Mouse (Mus musculus) thymus, postnatal 36 days (tissue): Measurements from ENCODE around the gene Gfra4.
A peak's percentile ranks its signal among the peaks of the same experiment; 100 is the strongest.

ENCODE experiments used
- DNase-seq, 2 experiments: peaks; one replicate each; pipeline ENCODE4 v3.0.0; 2022; ENCODE audit warnings: mixed read lengths in 2 of 2

The Gfra4 gene

DNA sequence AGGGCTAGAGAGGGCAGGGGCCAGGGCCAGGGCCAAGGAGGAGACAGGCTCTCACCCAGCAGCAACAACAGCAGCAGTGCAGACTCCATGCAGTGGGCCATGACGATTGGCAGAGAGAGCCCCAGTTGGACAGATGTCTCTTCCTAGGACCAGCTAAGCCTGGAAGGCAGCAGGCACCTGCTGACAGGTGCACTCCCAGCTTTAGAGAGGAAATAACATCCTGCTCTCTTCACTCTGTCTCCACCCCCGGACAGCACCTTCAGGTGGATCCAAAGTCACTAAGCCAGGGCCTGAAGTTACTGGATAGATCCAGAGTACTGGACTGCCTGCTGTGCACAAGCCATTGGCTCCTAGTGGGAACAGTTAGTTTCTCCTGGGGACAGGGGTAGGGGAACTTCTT lies at the start of gene Gfra4:
Gene Gfra4, minus strand, starts transcription at position 101 of the 400 bp plus-strand sequence.
- DNase-seq = no peak

DNA sequence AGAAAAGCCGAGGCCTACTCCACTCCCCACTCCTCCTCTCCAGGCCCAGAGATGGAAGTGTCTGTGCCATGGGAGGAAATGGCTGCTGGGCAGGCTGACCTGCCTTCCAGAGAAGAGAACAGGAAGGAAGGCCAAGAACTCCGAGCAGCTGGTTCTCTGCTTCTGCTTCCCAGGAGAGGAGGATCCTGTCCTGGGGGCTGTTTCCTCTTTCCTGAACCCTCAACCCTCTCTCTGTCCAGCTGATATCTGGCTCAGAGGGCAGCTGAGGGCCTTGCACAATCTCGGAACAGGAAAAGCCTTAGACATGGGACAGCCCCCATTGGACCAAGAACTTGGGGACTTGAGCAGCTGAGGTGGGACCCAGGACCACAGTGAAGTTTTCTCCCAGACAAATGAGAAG lies 48.0 kb upstream of the Gfra4 start:
- DNase-seq = no peak

DNA sequence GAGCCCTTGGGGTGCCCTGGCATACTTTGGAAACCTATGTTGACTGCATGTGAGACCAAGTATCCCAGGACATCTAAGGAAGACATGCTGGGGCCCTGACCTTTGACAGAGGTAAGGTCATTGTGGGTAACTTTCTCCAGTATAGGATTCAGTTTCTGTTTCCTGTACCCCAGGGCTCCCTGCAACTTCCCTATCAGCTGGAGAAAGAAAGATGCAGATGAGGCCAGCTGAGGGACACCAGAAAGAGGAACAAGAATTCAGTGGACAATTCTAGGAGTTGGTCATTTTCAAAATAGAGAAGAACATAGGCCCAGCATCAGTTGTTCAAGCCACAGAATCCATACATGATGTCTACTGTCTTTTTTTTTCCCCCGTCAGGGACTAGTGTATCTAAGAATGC lies 46.7 kb upstream of the Gfra4 start:
- no peak for DNase-seq

DNA sequence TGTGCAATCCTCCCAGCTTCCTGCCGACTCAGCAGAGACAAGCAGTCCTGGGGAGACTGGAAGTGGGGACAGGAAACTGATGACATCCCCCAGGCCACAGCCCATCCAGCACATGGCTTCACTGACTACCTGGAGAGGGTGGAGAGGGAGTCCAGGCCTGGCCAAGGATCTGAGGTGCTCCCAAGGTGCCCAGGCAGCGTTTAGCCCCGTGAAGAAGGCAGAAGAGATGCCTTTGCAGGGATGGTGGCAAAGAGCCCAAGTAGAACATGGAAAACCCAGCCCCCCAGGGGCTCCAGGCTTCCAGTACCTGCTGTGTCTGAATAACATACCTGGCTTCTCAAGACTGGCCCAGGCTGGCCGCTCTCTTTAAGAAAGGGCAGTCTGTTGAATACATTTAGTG lies 45.7 kb upstream of the Gfra4 start:
- DNase-seq = no peak

DNA sequence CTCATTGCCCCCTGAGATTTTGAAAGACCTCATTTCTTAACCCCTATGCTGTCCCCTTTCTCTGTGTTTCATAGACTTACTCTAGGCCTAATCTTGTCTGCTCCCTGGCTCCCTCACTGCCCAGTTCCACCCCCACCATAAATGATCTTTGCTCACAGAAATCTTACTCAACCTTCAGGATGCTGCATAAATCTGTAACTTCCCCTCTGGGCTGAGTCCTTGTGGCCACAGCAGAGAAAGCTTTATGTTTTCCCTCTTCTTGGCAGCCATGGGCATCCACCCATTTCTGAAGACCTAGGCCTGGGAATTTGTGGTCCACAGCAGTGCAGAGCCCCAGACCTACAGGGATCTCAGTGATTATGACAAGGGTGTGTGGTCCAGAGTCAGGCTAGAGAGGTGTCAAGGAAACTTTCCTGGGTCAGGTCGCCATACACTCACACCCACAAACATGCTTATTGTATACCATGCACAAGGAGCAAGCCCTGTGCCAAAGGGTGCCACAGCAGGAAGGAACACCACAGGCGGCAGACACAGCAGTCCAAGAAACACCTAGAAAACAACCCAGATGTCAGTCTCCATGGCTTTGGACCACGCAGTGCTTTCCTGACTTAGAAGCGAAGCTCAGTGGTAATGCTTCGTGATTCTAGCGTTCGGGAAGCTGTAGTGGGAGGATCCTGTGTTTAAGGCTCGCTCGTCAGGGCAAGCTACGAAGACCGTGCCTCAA lies 43.9 kb upstream of the Gfra4 start, which contains the start of gene Siglec1:
Gene Siglec1, minus strand, starts transcription at position 99 of the 724 bp plus-strand sequence.
- no peak for DNase-seq

DNA sequence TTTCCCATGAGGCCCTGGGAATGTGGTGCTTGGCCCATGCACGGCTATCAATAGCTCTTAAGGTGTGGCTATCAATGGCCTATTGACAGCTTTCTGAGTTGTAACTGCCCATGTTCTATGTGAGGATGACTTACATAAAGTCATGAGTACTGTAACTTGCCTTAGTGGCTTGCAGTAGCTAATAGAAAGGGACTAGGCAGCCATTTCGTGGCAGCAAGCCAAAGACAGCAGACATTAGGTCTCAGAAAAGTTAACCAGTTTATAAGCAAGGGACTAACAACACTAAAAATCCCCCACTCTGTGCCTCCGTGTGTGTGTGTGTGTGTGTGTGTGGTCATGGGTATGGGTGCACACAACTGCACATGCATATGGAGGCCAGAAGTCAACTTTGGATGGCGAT lies 41.3 kb upstream of the Gfra4 start:
- DNase-seq = no peak

DNA sequence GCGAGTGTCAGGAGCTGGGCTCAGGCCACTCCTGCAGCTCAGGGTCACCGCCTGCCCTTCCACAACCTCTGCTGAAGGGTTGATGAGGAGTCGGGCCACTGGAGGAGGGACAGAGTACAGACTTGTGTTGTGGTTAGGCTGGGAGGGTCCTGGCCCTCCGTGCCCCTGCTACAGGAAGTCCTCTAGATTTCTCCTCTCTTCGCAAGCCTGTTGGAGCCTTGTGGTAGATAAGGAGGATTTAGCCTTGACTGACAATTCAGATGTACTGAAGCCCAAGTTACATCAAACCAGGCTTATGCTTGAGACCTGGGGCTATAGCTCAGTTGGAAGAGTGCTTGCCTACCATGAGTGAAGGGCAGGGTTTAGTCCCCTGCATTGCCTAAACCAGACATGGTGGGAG lies 37.6 kb upstream of the Gfra4 start:
- DNase-seq = no peak

DNA sequence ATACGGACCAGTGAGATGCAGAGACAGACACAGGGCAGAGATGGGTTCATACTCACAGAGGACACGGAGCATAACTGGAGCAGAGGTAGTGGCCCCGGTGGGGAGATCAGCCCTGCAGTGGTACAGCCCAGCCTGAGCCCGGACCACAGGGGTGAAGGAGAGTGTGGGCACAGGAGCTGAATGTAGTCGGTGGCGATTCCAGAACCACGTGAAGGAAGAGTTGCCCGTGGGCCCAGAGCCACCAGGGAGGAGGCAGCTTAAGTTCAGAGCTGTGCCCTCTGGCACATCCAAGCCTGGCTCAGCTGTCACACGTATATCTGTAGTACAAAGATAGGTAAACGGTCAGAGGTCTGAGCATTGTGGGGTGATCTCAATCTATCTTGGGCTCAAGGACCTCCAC lies 29.6 kb upstream of the Gfra4 start:
- no peak for DNase-seq

DNA sequence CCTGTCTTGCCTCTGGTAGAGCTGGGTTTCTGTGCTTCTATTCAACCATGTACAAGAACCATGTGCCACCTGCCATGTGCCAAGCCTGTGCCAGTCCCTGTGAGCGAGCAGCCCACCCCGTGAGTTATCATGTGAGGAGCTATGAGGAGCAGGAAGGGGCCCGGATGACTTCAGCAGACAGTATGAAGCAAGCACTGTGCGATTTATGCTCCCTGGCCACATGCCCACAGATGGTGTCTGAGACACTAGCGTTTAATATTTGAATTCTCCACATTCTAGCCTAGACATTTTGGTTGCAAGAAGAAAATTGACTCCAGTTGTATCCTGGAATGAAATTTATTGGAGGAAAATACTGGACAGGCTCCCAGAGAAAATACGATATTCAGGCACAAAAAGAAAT lies 24.6 kb upstream of the Gfra4 start:
- DNase-seq = no peak

DNA sequence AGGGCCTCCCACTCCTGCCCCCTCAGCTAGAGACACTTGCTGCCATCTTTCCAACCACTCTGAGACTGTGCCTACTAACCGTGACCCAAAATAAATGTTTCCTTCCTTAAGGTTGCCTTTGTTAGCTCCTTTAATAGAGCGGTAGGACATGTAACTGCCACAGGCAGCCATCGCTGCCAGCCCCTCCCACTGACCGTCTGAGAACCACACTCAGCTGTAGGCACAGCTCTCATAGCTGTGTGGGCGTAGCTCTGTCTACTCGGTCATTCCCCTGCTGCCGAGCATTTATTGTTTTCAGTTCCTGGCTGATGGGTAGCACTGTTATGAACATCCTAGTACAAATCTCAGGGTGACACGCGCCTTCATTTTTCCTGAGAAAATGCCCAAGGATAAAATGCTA lies 23.5 kb upstream of the Gfra4 start:
- DNase-seq = no peak

DNA sequence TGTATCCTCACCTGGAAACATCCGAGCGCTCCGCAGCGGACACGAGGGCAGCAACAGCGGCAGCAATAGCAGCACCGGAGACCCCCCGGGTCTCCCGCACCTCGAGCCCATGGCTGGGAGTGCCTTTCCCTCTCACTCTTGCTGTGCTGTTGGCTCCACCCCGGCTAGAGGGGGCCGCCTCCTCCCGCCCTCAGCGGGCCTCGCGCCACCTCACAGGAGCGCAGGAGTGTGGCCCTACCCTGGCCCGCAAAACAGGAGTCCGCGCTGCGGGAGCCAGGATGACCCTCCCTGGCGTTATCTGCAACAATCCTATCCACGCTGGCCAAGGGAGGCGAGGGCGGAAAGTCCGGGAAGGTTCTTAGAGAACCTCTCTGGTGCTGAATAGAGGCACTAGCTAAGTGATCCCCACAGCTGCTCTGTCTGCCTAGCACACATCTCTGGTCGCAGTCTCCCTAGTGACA lies 20.5 kb upstream of the Gfra4 start, which contains the start of gene Adam33:
Gene Adam33, minus strand, starts transcription at position 411 of the 461 bp plus-strand sequence.
- DNase-seq = no peak

DNA sequence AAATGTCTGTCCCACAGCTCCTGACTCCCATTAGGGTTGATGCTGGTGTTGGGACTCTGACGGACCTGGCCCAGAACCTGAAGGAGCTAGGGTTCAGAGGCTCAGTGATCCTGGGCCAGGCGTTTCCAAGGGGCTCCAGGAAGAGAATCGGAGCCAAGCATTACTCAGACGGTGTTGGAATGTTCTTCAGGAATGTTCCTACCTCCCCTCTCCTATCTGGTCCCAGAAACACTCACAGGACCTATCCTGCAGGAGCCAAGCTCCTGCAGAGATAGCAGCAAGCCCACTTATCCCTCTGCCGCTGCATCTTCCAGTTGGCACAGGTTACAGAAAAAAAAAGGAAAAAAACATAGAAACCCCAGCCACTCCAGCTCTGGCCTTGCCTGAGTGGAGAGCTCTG lies 18.7 kb upstream of the Gfra4 start:
- DNase-seq = no peak

DNA sequence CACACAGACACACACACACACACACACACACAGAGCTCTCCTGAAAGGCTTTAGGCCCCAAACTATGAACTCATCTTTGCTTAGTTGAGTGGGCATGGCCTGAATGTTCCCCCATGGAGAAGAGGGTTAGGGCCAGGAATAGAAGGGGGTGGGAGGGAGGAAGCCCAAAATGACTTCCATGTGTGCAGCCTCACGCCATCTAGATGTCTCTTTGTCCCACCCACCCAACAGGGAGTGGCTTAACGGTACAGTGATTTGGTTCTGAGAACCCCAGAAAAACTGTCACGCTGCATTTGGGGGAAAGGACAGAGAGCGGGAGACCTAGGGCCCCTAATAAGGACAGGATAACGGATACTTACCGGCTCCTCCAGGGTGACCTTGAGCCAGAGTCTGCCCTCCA lies 17.9 kb upstream of the Gfra4 start:
- no peak for DNase-seq

DNA sequence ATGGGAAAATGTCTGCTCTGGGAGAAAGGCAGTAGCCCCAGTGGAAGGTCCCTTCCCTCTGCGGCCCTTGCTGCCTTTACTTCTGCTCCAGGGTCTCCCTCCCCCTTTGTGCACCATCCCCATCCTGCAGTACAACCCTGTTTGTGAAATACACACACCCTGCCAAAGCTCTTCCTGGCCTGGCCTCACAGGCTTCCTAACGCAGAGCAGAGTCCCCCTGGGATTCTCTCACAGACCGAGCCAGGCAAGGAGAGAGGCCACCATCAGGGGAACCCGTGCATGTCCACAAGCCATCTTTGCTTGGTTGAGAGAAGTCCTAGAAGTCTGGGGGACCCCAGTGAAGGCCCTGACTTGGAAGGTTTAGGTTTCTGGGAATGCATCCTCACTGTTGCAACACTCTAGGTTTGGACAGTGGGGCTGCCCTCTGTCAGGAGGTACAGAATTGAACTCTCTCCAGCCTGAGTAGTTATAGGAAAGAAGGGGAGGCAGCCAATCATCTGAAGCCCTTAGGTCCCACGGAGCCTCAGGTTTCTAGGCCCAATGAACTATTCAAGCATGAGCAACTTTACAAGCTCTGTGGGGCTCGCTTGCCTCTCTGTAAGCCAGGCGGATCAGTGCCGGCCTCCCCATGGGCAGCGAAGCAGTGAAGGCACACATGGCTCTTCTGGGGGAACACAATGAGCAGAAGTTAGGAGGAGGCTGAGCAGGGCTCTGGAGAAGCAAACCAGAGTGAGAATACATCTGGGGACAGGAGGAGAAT lies 17.1 kb upstream of the Gfra4 start:
- DNase-seq = no peak

DNA sequence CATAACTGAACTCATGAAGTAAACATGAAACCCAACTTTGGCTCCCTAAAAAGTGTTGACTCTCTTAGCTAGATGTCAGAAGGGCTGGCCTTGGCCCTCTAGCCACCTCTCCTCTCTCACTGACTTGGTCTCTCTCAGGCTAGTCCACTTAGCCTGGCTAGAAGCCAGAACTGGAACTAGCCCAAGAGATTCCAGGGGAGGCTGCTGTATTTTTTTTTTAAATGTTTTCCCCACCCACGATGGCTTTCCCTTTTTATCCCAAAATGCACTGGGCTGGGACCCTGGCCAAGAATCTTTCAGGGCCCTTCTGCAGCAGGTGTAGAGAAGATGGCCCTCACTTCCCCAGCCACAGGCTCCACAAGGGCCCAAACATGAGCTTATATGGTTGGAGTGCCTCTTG lies 16.5 kb upstream of the Gfra4 start:
- no peak for DNase-seq

DNA sequence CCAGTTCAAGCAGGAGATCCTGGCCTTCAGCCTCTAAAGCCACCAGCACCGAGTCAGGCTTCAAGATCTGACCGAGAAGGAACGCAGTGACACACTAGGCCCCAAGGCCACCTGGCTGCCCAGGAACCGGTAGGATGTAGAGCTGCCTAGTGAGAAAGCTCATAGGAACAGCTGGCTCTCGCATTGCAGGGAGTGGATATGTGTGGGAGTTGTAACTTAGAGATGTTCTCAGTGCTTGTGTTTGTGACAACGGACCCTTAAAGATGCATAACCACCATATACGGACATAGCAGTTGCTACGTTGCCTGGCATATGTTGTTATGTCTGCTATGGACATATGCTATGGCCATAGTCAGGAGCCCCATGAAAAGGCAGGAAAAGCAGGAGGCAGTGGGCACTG lies 15.8 kb upstream of the Gfra4 start:
- no peak for DNase-seq

DNA sequence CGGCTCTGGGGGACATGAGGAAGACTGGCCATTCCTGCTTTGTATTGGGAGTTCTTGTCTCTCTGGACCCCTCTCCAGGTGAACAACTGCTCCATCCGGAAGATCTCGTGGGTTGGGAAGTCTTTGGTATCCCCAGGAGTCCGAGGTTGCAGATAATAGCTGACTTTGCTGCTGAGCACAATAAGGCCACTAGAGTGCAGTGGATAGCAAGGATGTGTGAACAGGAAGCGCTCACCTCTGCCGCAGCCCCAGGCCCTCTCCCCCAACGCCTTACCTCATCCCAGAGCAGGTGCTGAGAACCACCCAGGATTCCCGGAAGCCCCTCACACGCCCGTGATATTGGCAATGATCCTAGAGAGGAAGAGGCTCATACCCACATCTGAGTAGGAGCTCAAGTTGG lies 13.3 kb upstream of the Gfra4 start:
- peak in 1 of 2 experiments; percentile 21 for DNase-seq

DNA sequence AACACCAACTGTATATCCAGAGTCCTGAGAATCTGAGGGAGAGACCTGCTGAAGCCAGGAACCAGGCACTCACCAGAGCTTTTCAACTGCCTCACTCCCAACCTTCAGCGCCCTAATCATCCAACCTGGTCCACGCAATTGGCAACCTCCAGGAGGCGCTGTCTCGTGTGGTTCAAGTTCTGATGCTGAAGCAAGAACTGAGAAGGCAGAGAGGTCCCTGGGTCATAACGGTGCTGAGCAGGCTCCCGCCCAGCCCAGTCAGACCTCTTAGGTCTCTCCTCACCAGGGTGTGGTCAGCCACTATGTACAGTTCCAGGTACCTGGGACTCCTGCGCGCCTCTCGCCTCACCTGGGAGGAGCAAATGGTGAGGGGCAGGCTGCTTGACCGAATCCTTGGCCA lies 12.7 kb upstream of the Gfra4 start:
- peak; percentile 48 to 55 for DNase-seq

DNA sequence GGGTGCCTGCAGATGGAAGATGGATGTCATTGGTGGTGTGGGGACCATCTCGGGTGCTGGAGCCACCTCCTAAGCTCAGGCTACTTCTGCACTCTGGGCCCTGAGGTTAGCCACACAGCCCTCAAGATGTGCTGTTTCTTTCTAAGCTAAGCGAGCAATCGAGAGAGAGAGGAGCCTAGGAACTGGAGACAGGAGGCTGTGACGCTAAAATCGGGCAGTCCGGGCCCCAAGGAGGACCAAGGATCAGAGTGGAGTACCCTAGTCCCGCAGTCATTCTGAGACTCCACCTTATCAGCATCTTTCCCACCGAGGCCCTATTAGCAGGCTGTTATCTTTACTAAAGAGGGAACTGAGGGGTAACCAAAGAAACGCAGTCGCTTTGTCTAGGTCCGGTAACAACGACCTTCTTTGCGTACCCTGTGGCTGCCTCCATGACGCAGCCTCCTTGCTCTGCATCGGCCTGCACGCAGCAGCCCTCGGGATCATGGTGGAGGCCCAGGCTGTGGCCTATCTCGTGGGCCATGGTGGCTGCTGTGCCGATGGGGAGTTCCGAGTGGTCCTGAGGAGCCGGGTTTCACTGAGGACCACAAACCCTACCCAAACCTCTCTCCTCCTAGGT lies 11.9 kb upstream of the Gfra4 start:
- no peak for DNase-seq

DNA sequence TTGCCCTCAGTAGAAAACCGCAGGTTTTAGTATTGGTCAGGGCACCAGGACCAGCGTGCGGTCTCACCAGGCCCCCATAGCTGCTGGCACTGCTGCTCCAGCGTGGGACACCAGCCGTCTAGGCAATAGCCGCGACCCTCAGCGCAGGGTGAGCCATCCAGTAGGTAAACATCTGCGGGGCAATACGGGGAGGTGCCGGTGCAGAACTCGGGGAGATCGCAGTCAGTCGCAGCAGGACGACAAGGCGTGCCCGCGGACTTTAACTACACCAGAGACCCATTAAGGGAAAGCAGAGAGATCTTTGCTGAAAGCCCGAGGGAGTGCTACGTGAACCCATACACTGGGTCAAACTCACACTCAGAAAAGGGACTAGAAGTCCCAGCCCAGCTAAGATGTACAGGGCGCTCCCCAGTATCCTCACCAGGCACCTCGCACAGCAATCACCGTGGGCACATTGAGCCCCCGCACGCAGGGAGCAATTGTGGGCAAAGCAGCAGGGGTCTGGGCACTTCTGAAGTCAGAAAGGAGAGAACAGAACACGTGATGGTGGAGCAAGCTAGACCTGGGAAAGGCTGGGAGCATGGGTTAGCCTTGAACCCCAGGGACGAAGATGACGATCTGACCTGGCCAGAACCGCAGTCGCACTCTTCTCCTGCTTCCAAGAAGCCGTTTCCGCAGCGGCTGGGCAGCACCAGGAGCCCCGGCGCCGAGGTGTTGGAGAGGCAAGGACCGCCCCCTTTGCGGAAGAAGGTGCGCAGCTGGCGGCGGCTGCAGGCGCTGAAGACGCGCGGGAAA lies 11.2 kb upstream of the Gfra4 start:
- peak in 1 of 2 experiments; percentile 21 for DNase-seq

DNA sequence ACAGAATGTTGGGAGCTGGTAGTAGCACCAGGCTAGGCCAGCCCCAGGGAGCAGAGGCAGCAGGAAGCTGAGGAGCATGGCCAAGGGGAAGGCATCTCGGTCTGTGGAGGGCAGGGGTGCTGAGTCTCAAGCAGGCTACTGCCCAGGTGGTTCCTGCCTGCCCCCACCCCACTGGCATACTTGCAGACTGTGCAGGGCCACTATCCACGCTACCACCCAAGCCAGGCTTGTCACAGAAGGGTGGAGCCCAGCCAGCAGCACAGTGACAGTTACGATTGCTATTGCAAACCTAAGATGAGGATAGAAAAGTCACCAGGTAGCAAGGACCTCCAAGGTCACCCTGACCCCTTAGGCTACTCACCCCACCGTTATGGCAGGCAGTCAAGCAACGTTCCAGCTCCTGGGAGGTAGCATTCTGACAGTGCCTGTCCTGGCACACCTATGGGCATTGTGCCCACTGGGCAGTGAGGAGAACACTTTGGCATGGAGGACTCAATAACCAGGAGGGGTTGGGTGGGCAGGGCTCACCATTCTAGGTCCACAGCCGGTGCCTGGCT lies 10.1 kb upstream of the Gfra4 start:
- no peak for DNase-seq

DNA sequence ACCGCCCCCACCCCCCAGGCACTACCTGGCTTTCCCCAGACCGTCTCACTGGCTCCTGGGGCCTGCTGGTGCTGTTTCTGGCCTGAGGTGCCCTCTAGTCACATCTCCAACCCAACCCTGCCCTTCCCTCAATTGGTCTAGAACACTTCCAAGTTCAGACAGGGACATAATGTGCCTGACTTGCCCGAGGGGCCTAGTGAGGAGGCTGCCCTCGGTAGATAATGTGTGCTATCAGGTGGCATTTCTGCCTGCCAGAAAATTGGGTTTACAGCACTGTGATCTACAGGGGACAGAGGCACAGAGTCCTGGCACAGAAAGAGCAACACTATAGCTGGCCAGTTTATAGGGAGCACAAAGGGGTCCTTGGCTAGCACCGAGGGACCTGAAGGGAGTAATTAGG lies 9.2 kb upstream of the Gfra4 start:
- DNase-seq = no peak

DNA sequence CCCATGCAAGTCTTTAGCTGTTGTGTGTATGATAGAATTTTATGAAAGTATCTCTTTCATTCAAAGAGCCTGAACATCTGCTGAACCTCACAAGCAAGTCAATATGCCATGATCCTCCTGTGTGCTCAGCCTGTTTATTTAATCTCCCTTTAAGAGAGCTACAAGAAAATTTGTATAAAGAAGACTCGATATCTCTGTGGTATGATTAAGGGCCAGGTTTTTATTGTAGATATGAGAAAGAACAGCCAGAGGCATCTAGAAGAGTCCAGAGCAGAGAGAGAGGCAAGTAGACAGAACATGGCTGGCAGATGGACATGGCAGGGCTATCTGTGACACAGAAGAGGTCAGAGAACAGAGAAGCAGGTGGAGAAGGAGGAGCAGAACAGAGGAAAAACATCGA lies 3.1 kb upstream of the Gfra4 start:
- no peak for DNase-seq
